Mouse (Mus musculus) intestine, embryonic 14.5 days (tissue): ENCODE measurements around the gene Adgrd1. TPM values are rescaled to one million over a fixed set of nuclear protein-coding genes. Genes with fewer than 3 reads are reported as not detected.

Experiments
- ATAC-seq: fragments of 200-750 bp; cut with Nextera tagmentation; replicated peaks from 2 replicates; pipeline ENCODE4 v1.8.0; 2017; ENCODE audit warnings: low read depth, moderate number of reproducible peaks, moderate TSS enrichment, moderate library complexity; ENCODE audit not compliant: low FRiP score, low TSS enrichment
- DNase-seq: peaks from one replicate; pipeline ENCODE4 v3.0.0-alpha.2; 2018; ENCODE audit warnings: low spot score
- H3K27ac ChIP-seq: fragments of 300-500 bp; sonication (generic); 2 replicates; pipeline ENCODE4 v1.5.1; 2014; ENCODE audit warnings: low read depth, mild to moderate bottlenecking, control low read depth
- H3K27me3 ChIP-seq: fragments of 300-500 bp; sonication (generic); replicated peaks from 2 replicates; pipeline ENCODE4 v1.6.1; 2014; ENCODE audit warnings: low read length, control low read depth; ENCODE audit not compliant: control insufficient read depth, insufficient read depth
- H3K36me3 ChIP-seq: fragments of 300-500 bp; sonication (generic); 2 replicates; pipeline ENCODE4 v1.6.1; 2014; ENCODE audit warnings: low read length, control low read depth; ENCODE audit not compliant: control insufficient read depth, insufficient read depth
- H3K4me1 ChIP-seq: fragments of 300-500 bp; sonication (generic); replicated peaks from 2 replicates; pipeline ENCODE4 v1.6.1; 2014; ENCODE audit warnings: low read length, control low read depth, mixed read lengths; ENCODE audit not compliant: control insufficient read depth, insufficient read depth
- H3K4me2 ChIP-seq: fragments of 300-500 bp; sonication (generic); 2 replicates; pipeline ENCODE4 v1.6.1; 2014; ENCODE audit warnings: low read length
- H3K4me3 ChIP-seq: fragments of 300-500 bp; sonication (generic); 2 replicates; pipeline ENCODE4 v1.5.1; 2014; ENCODE audit warnings: low read depth, low read length, control low read depth, mixed read lengths
- H3K9ac ChIP-seq: fragments of 300-500 bp; sonication (generic); 2 replicates; pipeline ENCODE4 v1.6.1; 2014; ENCODE audit warnings: mild to moderate bottlenecking, low read length
- H3K9me3 ChIP-seq: fragments of 300-500 bp; sonication (generic); 2 replicates; pipeline ENCODE4 v1.6.1; 2016; ENCODE audit warnings: low read length, control low read depth; ENCODE audit not compliant: control insufficient read depth
- WGBS: fragments of 180-500 bp; shearing (Covaris S2); extraction: QIAGEN DNeasy Blood & Tissue Kit; methylation state at CpG from one replicate; pipeline ENCODE4 v1.1.7; 2014; 5-methylcytosine and 5-hydroxymethylcytosine counted together
- polyA plus RNA-seq: library from polyadenylated mRNA; unstranded; fragments of >200 nt; fragmentation: Nextera tagmentation; extraction: Ambion mirVana; gene quantifications from 2 replicates; pipeline ENCODE4 v1.2.1, GENCODE M21; 2014

The Adgrd1 gene
- polyA plus RNA-seq, 1 experiment from 2014 or later, result 0.62 TPM

GRCm38 (mm10) chr5:129113741-129114476 lies 17.4 kb downstream of the Adgrd1 start:
- no peak overlapping the region for H3K27ac ChIP-seq

GRCm38 (mm10) chr5:129116299-129116698 lies 19.7 kb downstream of the Adgrd1 start:
- no peak overlapping the region for H3K4me2 ChIP-seq
- ATAC-seq (no peak), DNase-seq (no peak)
- H3K4me1 ChIP-seq, result no peaks in the 10 kb centered on the region; the same call in 1 of the 2 replicates
- WGBS, result 81% methylated on average over 8 of the region's 8 CpGs
- H3K27me3 ChIP-seq, result no peaks in the 10 kb centered on the region
- no peak overlapping the region for H3K9ac ChIP-seq
- no peak overlapping the region for H3K27ac ChIP-seq
- H3K4me3 ChIP-seq, result no peak overlapping the region
- no peaks in the 10 kb centered on the region for H3K36me3 ChIP-seq
- no peaks in the 10 kb centered on the region for H3K9me3 ChIP-seq

More at GRCm38 (mm10) chr5:129113741-129114476, 17.4 kb downstream of the Adgrd1 start:
- no peaks in the 10 kb centered on the region for H3K9me3 ChIP-seq
- DNase-seq (no peak), ATAC-seq (no peak)
- H3K9ac ChIP-seq, result no peak overlapping the region
- H3K36me3 ChIP-seq, result no peaks in the 10 kb centered on the region
- H3K4me2 ChIP-seq, result no peak overlapping the region
- 72% methylated on average over 13 of the region's 13 CpGs for WGBS
- no peaks in the 10 kb centered on the region; the same call in 1 of the 2 replicates for H3K4me1 ChIP-seq
- H3K27me3 ChIP-seq, result no peaks in the 10 kb centered on the region
- no peak overlapping the region for H3K4me3 ChIP-seq

GRCm38 (mm10) chr5:129117593-129118113 lies 21.1 kb downstream of the Adgrd1 start:
- no peaks in the 10 kb centered on the region for H3K9me3 ChIP-seq
- no peak for DNase-seq
- no peak overlapping the region for H3K9ac ChIP-seq
- H3K36me3 ChIP-seq, result no peaks in the 10 kb centered on the region
- H3K4me3 ChIP-seq, result no peak overlapping the region
- no peaks in the 10 kb centered on the region for H3K27me3 ChIP-seq
- WGBS, result 65% methylated on average over 4 of the region's 4 CpGs
- H3K27ac ChIP-seq, result no peak overlapping the region
- no peak overlapping the region for H3K4me2 ChIP-seq
- ATAC-seq, result no peak
- peaks cover 4% of the 10 kb centered on the region for H3K4me1 ChIP-seq

GRCm38 (mm10) chr5:129118523-129118922 lies 22.0 kb downstream of the Adgrd1 start:
- H3K27ac ChIP-seq, result no peak overlapping the region
- no peak for ATAC-seq
- peaks cover 4% of the 10 kb centered on the region for H3K4me1 ChIP-seq
- WGBS, result 47% methylated on average over 7 of the region's 7 CpGs
- no peaks in the 10 kb centered on the region for H3K27me3 ChIP-seq
- no peak overlapping the region for H3K4me3 ChIP-seq
- no peaks in the 10 kb centered on the region for H3K9me3 ChIP-seq
- H3K9ac ChIP-seq, result no peak overlapping the region
- no peaks in the 10 kb centered on the region for H3K36me3 ChIP-seq
- no peak for DNase-seq
- H3K4me2 ChIP-seq, result no peak overlapping the region

GRCm38 (mm10) chr5:129119146-129119545 lies 22.6 kb downstream of the Adgrd1 start:
- peaks cover 4% of the 10 kb centered on the region for H3K4me1 ChIP-seq
- no peak overlapping the region for H3K27ac ChIP-seq
- H3K9me3 ChIP-seq, result no peaks in the 10 kb centered on the region
- H3K9ac ChIP-seq, result no peak overlapping the region
- DNase-seq (no peak), ATAC-seq (no peak)
- H3K4me3 ChIP-seq, result no peak overlapping the region
- WGBS, result 62% methylated on average over 4 of the region's 4 CpGs
- H3K36me3 ChIP-seq, result no peaks in the 10 kb centered on the region
- no peaks in the 10 kb centered on the region for H3K27me3 ChIP-seq
- H3K4me2 ChIP-seq, result no peak overlapping the region

- Histone ChIP-seq H3K27ac (no peak overlapping the region), H3K4me3 (no peak overlapping the region), H3K36me3 (no peaks in the 10 kb centered on the region), H3K27me3 (no peaks in the 10 kb centered on the region), H3K4me1 (peaks cover 9% of the 10 kb centered on the region), H3K9me3 (no peaks in the 10 kb centered on the region), H3K9ac (no peak overlapping the region), H3K4me2 (no peak overlapping the region)
- ATAC-seq (no peak), DNase-seq (no peak)
- 49% methylated on average over 15 of the region's 15 CpGs for WGBS
These were observed 25.2 kb downstream of the Adgrd1 start for GRCm38 (mm10) chr5:129121654-129122285.

- no peaks in the 10 kb centered on the region for H3K27me3 ChIP-seq
- no peak for ATAC-seq
- H3K9ac ChIP-seq, result no peak overlapping the region
- WGBS, result 89% methylated on average over 7 of the region's 7 CpGs
- no peak overlapping the region for H3K4me3 ChIP-seq
- no peaks in the 10 kb centered on the region for H3K36me3 ChIP-seq
- no peaks in the 10 kb centered on the region for H3K9me3 ChIP-seq
- no peak overlapping the region for H3K4me2 ChIP-seq
- no peak overlapping the region for H3K27ac ChIP-seq
- H3K4me1 ChIP-seq, result peaks cover 9% of the 10 kb centered on the region
- no peak for DNase-seq
These were observed 25.9 kb downstream of the Adgrd1 start for GRCm38 (mm10) chr5:129122491-129122890.

GRCm38 (mm10) chr5:129124070-129124828 lies 27.7 kb downstream of the Adgrd1 start:
- H3K9me3 ChIP-seq, result peaks cover 4% of the 10 kb centered on the region; the same call in 1 of the 2 replicates
- DNase-seq (no peak), ATAC-seq (no peak)
- no peak overlapping the region for H3K9ac ChIP-seq
- WGBS, result 37% methylated on average over 11 of the region's 11 CpGs
- no peaks in the 10 kb centered on the region for H3K36me3 ChIP-seq
- H3K27ac ChIP-seq, result no peak overlapping the region
- H3K4me3 ChIP-seq, result no peak overlapping the region
- H3K4me2 ChIP-seq, result no peak overlapping the region
- no peaks in the 10 kb centered on the region for H3K27me3 ChIP-seq
- peaks cover 9% of the 10 kb centered on the region; the same call in 1 of the 2 replicates for H3K4me1 ChIP-seq
